Mouse (Mus musculus): ENCODE measurements around the gene Rgs7.

Gene Rgs7

DNA sequence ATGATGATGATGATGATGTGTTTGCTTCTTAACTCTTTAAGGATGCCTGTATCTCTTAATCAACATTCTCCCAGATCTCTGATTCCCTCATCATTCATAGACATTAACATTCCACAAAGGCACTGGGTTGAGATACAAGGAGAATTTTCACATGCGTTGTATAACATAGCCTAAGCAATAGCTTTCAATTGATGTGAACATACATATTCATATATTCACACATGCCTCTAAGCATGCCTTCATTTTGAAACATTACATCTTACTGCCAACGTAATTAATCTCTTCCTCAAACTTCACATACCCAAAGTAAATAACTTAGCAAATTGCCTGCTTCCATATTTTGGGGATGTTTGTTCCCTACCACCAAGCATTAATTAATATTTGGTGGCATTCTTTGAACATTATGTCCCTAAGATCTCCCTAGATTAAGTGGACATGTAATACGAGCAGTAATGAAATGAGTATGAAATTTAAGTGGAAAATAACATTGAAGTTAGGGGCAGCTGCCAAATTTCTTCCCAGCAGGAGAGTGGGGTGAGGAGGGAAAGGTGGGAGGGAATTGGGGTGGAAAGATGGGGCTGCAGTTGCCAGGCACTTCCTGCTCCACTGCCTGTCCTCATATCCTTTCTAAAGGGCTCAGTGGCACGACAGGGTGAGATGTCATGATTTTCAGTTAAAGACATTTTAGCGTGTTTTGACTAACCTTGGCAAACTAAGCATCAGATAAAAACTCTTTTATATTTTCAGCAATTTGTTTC is 317.2 kb downstream of the Rgs7 start:
- no peak for DNase-seq (ENCODE audit: low spot score)

DNA sequence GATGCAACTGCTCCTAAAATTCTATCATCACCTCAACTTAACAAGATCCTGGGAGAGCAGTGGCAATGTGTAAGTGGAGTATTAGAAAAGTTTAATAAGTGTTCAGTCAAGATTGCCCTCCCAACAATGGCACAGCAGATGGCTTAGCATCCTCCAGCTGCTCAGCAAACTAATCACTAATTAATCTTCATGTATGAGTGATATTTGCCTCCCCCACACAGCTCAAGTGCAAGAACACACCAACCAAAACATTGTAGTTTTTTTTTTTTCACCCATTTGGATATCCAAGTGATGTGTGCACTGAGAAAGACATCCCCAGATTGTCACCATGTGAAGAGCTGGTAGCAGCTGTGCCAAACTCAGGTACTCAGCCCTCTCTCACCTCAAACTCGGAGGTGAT is 336.8 kb downstream of the Rgs7 start:
- DNase-seq (ENCODE audit: low spot score), result no peak

DNA sequence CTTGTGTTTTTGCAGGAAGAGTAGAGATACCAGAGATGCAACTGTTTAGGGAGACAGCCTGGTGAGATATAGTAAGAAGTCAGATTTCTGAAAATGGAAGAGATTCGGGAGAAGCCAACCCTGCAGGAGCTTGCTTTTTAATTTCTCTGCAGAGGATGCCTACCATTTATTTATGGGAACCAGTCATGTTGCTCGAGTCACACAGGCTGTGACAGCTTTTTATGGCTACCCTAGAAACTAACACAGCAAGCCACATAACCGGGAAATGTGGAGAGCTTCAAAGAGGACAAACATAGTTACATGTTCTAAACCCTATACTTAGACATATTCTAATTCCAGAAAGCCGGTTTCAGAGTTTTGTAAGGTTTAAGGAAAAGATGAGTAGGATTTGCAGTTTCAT is 349.2 kb downstream of the Rgs7 start:
- DNase-seq (ENCODE audit: low spot score), result no peak

- DNase-seq (ENCODE audit: low spot score), result no peak
Measured at GRCm38 (mm10) chr1:175128525-175128924, 363.8 kb downstream of the Rgs7 start.

DNA sequence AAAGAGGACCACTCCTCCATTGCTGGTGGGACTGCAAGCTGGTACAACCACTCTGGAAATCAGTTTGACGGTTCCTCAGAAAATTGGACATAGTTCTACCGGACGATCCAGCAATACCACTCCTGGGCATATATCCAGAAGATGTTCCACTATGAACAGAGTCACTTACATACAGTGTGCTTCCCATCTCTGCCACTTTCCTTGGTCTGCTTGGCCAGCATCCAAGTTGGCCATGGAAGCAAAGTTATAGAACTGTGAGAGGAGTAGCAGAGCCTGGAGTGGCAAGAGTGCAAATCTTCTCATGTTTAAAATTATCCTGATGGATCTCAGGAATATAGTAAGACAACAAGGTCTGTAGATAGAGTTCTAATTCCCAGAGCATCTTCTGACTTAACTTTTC is 367.9 kb downstream of the Rgs7 start:
- DNase-seq (ENCODE audit: low spot score), result no peak

DNA sequence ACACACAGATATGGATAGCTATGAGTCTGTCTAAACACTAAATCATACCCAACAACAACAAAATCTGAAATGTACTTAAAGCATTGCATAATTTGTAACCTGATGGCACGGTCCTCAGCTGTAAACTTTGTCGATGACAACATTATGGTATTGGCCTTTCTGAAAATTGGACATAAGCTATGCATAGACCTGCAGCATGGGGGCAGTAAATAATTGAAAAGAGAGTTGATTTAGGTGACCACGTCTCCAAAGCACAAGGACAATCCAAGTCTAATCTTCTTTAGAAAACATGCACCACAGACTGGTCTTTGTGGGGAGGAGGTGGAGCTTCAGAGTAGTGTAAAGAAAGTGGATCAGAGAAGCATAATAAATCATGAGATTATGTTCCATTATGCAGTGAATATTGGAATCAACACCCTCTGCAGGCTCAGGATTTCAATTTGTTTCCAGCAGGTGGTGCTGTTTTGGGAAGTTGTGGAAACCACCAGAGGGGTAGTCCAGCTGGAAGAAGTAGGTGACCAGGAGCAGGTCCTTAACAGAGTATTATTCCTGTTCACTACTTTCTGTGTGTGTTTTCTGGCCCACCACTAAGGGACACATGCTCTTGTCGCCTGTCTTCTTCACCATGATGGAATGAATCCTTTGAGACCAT is 373.3 kb downstream of the Rgs7 start:
- DNase-seq (ENCODE audit: low spot score), result no peak

DNA sequence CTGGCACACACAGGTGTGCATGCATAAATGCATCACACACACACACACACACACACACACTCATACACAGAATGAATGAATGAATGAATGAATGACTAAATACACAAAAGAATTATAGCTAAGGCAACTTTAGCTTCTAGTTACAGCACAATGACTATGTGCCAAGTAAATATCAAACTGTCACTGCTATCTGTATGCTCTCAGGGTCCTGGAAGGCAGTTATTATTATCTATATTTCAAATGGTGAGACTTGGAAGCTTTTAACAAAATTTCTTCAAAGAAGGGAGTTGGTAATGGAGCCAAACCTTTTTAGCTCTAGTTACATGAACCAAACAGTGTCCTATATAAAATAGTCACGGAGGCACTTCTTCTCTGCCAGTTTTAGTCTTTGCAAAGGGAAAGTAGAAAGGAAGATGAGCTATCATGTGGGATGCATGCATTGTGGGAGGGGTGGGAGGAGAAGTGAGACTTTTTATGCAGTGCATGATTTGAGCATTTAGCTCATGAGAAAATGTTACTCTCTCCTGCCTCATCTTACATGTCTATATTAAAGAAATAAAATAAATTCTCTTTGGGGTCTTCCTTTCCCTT is 383.9 kb downstream of the Rgs7 start:
- DNase-seq (ENCODE audit: low spot score), result no peak

DNA sequence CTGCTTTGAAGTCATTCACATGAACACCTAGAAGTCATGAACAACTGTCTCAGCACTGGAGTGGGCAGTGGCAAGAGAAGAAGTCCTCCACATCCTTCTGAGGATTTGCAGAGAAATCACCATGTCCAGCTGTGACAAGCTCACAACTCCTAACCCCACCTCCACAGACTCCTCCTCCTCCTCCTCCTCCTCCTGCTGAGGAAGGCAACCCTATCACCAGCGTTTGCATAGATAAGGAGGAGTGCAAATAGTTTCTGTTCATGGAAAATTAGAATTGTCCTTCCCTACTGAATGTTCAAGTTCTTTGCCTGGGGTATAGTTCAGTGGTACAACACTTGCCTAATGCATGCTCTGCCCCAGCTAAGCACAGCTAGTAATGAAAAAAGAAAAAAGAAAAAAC is 386.0 kb downstream of the Rgs7 start:
- DNase-seq (ENCODE audit: low spot score), result no peak

DNA sequence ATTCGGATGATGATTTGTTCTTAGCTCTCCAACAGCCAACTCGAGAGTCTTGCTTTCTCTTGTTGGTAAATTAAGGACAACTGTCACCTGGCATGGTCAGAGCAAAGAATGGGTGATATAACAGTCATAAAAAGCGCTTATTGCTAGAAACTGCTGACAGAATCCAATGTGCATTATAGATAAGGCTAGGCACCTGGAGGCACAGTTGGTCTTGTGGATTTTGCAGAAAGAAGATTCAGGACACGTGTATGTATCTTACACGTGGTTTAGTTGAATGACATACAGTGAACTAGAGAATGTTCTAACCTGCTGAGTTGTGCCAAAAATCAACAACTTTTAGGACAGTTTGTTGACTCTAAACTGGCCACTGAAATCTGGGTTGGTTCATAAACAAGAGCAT is 386.9 kb downstream of the Rgs7 start:
- DNase-seq (ENCODE audit: low spot score), result no peak

DNA sequence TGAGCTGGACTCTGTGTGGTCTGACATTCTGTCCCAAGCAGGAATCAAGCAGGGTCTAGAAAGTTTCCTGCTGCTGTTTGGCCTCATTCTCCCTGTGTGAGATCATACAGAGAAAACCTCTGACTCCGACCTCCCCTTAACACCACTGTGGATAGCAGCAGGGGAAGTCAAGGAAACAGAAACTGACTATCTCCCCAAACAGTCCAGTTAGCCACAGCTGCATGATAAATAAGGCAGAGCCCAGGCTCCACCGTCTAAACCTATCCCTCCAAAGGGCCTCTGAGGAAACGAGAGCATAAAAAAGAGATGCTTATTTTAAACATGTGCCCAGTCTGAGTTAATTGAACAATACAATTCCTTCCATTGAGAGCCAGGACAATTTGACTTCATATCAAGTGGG is 395.3 kb downstream of the Rgs7 start:
- no peak for DNase-seq (ENCODE audit: low spot score)

DNA sequence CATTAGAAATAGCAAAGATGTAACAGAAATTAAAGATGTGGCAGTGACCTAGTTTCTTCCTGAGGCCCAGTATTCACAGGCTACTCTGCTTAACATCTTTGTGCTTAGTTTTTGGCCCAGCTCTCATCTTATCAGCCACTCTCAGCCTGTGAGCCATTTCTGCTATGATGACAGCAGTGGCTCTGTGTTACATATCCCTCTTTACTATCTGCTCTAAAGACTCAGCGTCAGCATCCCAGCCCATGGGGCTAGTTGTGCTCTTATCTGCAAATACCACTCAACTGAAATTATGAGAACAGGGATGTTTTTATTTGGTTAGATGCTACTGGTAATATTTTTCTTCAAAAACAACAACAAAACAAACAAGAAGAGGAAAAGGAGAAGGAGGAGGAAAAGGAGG is 410.2 kb downstream of the Rgs7 start:
- no peak for DNase-seq (ENCODE audit: low spot score)

DNA sequence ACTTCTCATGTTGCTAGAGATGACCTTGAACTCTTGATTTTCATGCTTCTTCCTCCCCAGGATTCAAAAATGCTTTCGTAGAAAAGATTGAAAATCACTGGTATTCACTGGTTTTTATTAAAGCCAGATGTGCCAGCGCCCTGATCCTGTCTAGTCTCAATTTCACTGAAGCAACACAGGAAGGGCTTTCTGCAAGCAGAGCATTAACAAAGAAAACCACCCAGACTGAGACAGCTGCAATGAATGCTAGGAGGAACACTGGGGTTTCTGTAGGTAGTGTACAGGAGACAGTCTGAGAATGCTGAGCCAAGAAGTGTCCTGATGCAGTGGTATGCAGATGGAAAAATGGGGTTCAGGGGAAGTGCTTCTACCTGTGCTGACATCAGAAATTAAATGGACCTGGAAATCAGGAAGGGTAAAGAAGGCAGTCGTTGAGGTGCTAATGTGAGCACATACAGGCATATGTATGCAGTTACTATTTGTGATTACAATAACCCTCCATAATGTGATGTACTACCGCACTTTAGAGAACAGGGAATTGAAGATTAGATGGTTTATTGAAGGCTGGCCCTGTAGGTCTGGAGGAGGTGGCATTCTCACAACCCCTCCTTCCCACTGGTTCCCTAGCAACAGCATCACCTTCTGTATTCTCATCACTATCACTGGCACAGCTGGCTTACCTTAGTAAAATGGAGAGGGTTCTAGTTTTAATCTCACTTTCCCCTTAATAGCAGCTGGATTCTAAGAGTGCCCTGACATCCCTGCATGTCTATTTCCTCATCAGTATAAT is 412.3 kb downstream of the Rgs7 start:
- DNase-seq (ENCODE audit: low spot score), result no peak

- no peak for DNase-seq (ENCODE audit: low spot score)
Measured at GRCm38 (mm10) chr1:175073500-175074232, 418.6 kb downstream of the Rgs7 start.

GRCm38 (mm10) chr1:175069758-175070290 is 422.5 kb downstream of the Rgs7 start:
- no peak for DNase-seq (ENCODE audit: low spot score)

GRCm38 (mm10) chr1:175049121-175049520 is 443.2 kb downstream of the Rgs7 start:
- no peak for DNase-seq (ENCODE audit: low spot score)

GRCm38 (mm10) chr1:175041167-175041817 is 451.0 kb downstream of the Rgs7 start:
- no peak for DNase-seq (ENCODE audit: low spot score)

GRCm38 (mm10) chr1:175040038-175040437 is 452.3 kb downstream of the Rgs7 start:
- no peak for DNase-seq (ENCODE audit: low spot score)

GRCm38 (mm10) chr1:175039567-175039966 is 452.7 kb downstream of the Rgs7 start:
- DNase-seq (ENCODE audit: low spot score), result no peak

DNA sequence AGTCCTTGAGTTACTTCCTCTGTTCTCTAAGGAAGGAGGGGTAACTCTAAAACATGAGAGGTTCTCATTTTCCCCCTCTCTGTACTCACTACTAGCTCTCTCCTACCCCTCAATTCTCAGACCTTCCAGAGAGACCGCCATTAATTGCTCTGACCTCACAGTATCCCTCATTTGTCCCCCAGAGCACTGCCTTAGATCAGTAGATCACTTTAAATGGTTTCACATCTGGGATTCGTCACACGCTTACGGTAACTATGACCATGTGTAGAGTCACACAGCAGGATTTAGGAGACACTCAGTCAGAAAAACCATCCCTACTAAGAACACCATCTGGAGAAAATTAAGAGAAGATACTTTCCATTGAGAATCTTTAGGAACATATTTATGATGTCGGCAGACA is 456.8 kb downstream of the Rgs7 start:
- DNase-seq (ENCODE audit: low spot score), result no peak

- DNase-seq (ENCODE audit: low spot score), result no peak
Measured at GRCm38 (mm10) chr1:175032015-175032414, 460.3 kb downstream of the Rgs7 start.

GRCm38 (mm10) chr1:175028716-175029204 is 463.5 kb downstream of the Rgs7 start:
- no peak for DNase-seq (ENCODE audit: low spot score)
